Mouse (Mus musculus) kidney, adult 11 months (tissue): ENCODE results near the gene Ulk3.
A peak's percentile ranks its signal among the peaks of the same experiment; 100 is the strongest.

Source experiments
- DNase-seq: peaks from one replicate; pipeline ENCODE4 v3.0.0; 2022

Gene Ulk3

DNA sequence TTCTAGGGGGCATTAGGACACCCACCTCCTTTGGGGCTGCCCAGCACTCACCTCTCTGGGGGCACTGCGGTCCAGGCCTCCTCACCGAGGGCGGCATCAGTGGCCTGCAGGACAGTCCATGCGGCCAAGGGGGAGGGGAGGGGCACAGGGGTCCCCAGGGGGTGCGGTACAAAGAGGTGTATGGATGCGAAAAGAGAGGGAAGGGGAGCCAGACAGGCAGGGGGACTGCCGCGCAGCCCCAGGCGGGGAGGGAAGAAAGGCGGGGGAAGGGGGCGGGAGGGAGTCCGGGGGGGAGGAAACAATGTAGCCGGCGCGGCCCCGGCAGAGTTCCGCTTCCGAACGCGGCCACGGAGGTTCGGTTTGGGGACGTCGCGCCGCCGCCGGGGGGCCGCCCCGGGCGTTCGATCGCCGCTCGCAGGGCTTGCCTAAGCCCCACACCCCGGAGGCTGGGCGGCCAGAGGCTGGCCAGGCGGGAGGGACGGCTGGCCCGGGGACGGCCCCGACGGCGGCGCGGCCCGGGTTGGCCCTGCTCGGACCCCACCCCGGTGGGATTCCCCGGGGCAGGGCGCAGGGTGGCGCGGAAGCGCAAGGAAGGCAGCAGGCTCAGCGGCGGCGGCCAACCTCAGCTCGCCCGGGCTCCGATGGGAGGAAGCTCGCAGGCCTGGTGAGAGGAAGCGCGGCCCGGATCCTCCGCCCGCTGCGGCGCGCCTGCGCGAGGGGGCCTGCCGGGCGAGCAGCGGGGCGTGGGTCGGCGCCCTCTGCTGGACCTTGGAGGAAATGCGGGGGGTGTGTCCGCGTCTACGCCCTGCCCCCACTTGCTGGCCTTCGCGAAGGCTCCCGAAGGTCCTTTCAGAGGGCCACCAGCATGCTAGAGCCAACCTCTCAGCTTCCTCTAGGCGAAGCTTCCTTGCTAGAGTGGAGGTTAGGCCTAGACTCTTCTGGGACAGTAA lies 56.0 kb downstream of the Ulk3 start:
- DNase-seq: peak; percentile 91
